Mouse (Mus musculus): Measurements from ENCODE around the gene Unc13c. TPM values are rescaled to one million over a fixed set of nuclear protein-coding genes. Genes with fewer than 3 reads are reported as not detected.

Unc13c gene
- polyA plus RNA-seq, 1 experiment from 2014 or later, result 0.24 TPM

GRCm38 (mm10) chr9:73806681-73807080, 162.1 kb downstream of the Unc13c start:
- DNase-seq (ENCODE audit: low spot score) (no peak), ATAC-seq (replicated peaks; ENCODE audit: low FRiP score, low TSS enrichment, low read depth) (no peak)
- H3K9me3 ChIP-seq (ENCODE audit: control insufficient read depth, low read length), result no peaks in the 10 kb centered on the region
- WGBS, result 83% methylated on average over 4 of the region's 4 CpGs
- H3K4me2 ChIP-seq (ENCODE audit: low read length), result no peak overlapping the region
- no peak overlapping the region for H3K4me3 ChIP-seq (ENCODE audit: low read depth, low read length)
- no peak overlapping the region for H3K9ac ChIP-seq (ENCODE audit: low read length)
- no peaks in the 10 kb centered on the region for H3K4me1 ChIP-seq (replicated peaks; ENCODE audit: control insufficient read depth, insufficient read depth, low read length)
- no peaks in the 10 kb centered on the region for H3K27me3 ChIP-seq (replicated peaks; ENCODE audit: control insufficient read depth, insufficient read depth, low read length)
- no peaks in the 10 kb centered on the region for H3K36me3 ChIP-seq (ENCODE audit: control insufficient read depth, insufficient read depth, low read length)
- no peak overlapping the region for H3K27ac ChIP-seq (ENCODE audit: low read depth)

- Histone ChIP-seq H3K4me2 (ENCODE audit: low read length) (no peak overlapping the region), H3K4me3 (ENCODE audit: low read depth, low read length) (no peak overlapping the region), H3K9ac (ENCODE audit: low read length) (no peak overlapping the region), H3K27ac (ENCODE audit: low read depth) (no peak overlapping the region), H3K4me1 (replicated peaks; ENCODE audit: control insufficient read depth, insufficient read depth, low read length) (no peaks in the 10 kb centered on the region), H3K27me3 (replicated peaks; ENCODE audit: control insufficient read depth, insufficient read depth, low read length) (no peaks in the 10 kb centered on the region), H3K36me3 (ENCODE audit: control insufficient read depth, insufficient read depth, low read length) (no peaks in the 10 kb centered on the region), H3K9me3 (ENCODE audit: control insufficient read depth, low read length) (no peaks in the 10 kb centered on the region)
- DNase-seq (ENCODE audit: low spot score) (no peak), ATAC-seq (replicated peaks; ENCODE audit: low FRiP score, low TSS enrichment, low read depth) (no peak)
- 76% methylated on average over 4 of the region's 4 CpGs for WGBS
Observed at GRCm38 (mm10) chr9:73774616-73775015, 194.2 kb downstream of the Unc13c start.

GRCm38 (mm10) chr9:73755185-73755584, 213.6 kb downstream of the Unc13c start:
- Histone ChIP-seq H3K4me1 (replicated peaks; ENCODE audit: control insufficient read depth, insufficient read depth, low read length) (no peaks in the 10 kb centered on the region), H3K9me3 (ENCODE audit: control insufficient read depth, low read length) (no peaks in the 10 kb centered on the region), H3K27ac (ENCODE audit: low read depth) (no peak overlapping the region), H3K27me3 (replicated peaks; ENCODE audit: control insufficient read depth, insufficient read depth, low read length) (no peaks in the 10 kb centered on the region), H3K9ac (ENCODE audit: low read length) (no peak overlapping the region), H3K36me3 (ENCODE audit: control insufficient read depth, insufficient read depth, low read length) (no peaks in the 10 kb centered on the region), H3K4me3 (ENCODE audit: low read depth, low read length) (no peak overlapping the region), H3K4me2 (ENCODE audit: low read length) (no peak overlapping the region)
- DNase-seq (ENCODE audit: low spot score) (no peak), ATAC-seq (replicated peaks; ENCODE audit: low FRiP score, low TSS enrichment, low read depth) (no peak)
- WGBS, result 76% methylated on average over 2 of the region's 2 CpGs

DNA sequence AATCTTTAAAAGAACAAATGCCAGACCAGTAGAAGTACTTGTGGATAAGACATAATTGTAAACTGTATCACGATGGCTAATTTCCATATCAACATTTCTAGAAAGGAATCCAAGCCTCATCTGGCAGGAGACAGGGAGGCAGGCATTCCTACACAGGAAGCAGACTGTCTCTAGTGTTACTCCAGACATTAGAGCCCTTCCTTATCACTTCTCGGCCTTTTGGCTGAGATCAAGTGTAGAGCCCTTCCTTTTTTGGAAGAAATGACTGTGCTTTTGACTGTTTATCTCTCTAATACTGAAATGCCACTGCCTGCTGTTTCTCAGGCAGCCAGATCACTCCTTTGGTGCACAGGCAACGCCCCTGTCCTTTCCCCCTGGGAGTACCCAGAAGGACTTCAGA, 215.3 kb downstream of the Unc13c start:
- Histone ChIP-seq H3K27me3 (replicated peaks; ENCODE audit: control insufficient read depth, insufficient read depth, low read length) (no peaks in the 10 kb centered on the region), H3K4me1 (replicated peaks; ENCODE audit: control insufficient read depth, insufficient read depth, low read length) (no peaks in the 10 kb centered on the region), H3K9ac (ENCODE audit: low read length) (no peak overlapping the region), H3K36me3 (ENCODE audit: control insufficient read depth, insufficient read depth, low read length) (no peaks in the 10 kb centered on the region), H3K4me2 (ENCODE audit: low read length) (no peak overlapping the region), H3K27ac (ENCODE audit: low read depth) (no peak overlapping the region), H3K4me3 (ENCODE audit: low read depth, low read length) (no peak overlapping the region), H3K9me3 (ENCODE audit: control insufficient read depth, low read length) (no peaks in the 10 kb centered on the region)
- ATAC-seq (replicated peaks; ENCODE audit: low FRiP score, low TSS enrichment, low read depth), result no peak
- WGBS, result 21% methylated on average over 3 of the region's 3 CpGs
- DNase-seq (ENCODE audit: low spot score), result no peak

DNA sequence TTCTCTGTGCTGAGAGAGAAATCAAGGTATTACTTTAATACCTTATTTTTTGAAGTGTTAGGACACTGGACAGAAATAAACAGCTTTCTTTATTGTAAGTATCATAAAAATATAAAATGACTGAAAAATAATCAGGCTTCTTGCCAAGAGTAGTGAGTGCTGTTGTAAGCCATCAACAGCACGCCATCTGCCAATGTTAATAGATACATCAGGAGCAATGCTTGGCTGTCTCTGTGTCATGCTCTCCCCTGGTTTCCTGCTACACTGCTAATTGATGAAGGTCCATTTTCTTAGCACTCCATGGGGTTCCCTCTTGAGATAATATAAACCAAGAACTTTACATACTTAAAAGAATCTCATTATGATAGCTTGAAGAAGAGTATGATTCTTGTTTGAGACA, 217.4 kb downstream of the Unc13c start:
- H3K9ac ChIP-seq (ENCODE audit: low read length), result no peak overlapping the region
- ATAC-seq (replicated peaks; ENCODE audit: low FRiP score, low TSS enrichment, low read depth) (no peak), DNase-seq (ENCODE audit: low spot score) (no peak)
- no peak overlapping the region for H3K4me2 ChIP-seq (ENCODE audit: low read length)
- no peak overlapping the region for H3K27ac ChIP-seq (ENCODE audit: low read depth)
- no peaks in the 10 kb centered on the region for H3K27me3 ChIP-seq (replicated peaks; ENCODE audit: control insufficient read depth, insufficient read depth, low read length)
- no peaks in the 10 kb centered on the region for H3K4me1 ChIP-seq (replicated peaks; ENCODE audit: control insufficient read depth, insufficient read depth, low read length)
- no peak overlapping the region for H3K4me3 ChIP-seq (ENCODE audit: low read depth, low read length)
- H3K36me3 ChIP-seq (ENCODE audit: control insufficient read depth, insufficient read depth, low read length), result no peaks in the 10 kb centered on the region
- H3K9me3 ChIP-seq (ENCODE audit: control insufficient read depth, low read length), result no peaks in the 10 kb centered on the region
- WGBS, result 75% methylated on average over 1 of the region's 1 CpGs

DNA sequence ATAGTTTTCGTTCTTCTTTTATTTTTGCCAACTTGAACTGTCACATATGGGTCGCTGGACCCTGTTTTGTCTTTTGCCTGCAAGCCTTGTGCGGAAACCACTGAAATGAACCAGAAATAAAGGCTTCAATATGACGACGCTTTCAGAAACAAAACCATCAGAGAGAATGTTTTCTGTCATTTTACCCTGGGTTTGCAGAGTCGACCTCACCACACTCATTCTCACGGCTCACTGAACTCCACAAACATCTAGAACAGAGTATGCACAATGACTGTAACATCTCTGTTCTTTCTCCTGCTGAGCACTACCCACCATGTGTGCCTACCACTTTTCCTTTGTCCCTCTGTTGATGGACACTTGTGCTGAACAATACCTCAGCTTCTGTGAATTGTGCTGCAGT, 234.3 kb downstream of the Unc13c start:
- H3K27me3 ChIP-seq (replicated peaks; ENCODE audit: control insufficient read depth, insufficient read depth, low read length), result no peaks in the 10 kb centered on the region
- H3K4me3 ChIP-seq (ENCODE audit: low read depth, low read length), result no peak overlapping the region
- no peaks in the 10 kb centered on the region for H3K9me3 ChIP-seq (ENCODE audit: control insufficient read depth, low read length)
- ATAC-seq (replicated peaks; ENCODE audit: low FRiP score, low TSS enrichment, low read depth) (no peak), DNase-seq (ENCODE audit: low spot score) (no peak)
- H3K27ac ChIP-seq (ENCODE audit: low read depth), result no peak overlapping the region
- H3K9ac ChIP-seq (ENCODE audit: low read length), result no peak overlapping the region
- H3K4me1 ChIP-seq (replicated peaks; ENCODE audit: control insufficient read depth, insufficient read depth, low read length), result no peaks in the 10 kb centered on the region
- no peak overlapping the region for H3K4me2 ChIP-seq (ENCODE audit: low read length)
- H3K36me3 ChIP-seq (ENCODE audit: control insufficient read depth, insufficient read depth, low read length), result no peaks in the 10 kb centered on the region
- 75% methylated on average over 7 of the region's 7 CpGs for WGBS

GRCm38 (mm10) chr9:73725717-73726662, 242.8 kb downstream of the Unc13c start:
- Histone ChIP-seq H3K4me3 (ENCODE audit: low read depth, low read length) (no peak overlapping the region), H3K27ac (ENCODE audit: low read depth) (no peak overlapping the region), H3K36me3 (ENCODE audit: control insufficient read depth, insufficient read depth, low read length) (no peaks in the 10 kb centered on the region), H3K9me3 (ENCODE audit: control insufficient read depth, low read length) (no peaks in the 10 kb centered on the region), H3K9ac (ENCODE audit: low read length) (no peak overlapping the region), H3K4me1 (replicated peaks; ENCODE audit: control insufficient read depth, insufficient read depth, low read length) (no peaks in the 10 kb centered on the region), H3K4me2 (ENCODE audit: low read length) (no peak overlapping the region), H3K27me3 (replicated peaks; ENCODE audit: control insufficient read depth, insufficient read depth, low read length) (no peaks in the 10 kb centered on the region)
- DNase-seq (ENCODE audit: low spot score) (no peak), ATAC-seq (replicated peaks; ENCODE audit: low FRiP score, low TSS enrichment, low read depth) (no peak)
- 70% methylated on average over 6 of the region's 6 CpGs for WGBS

GRCm38 (mm10) chr9:73724776-73725175, 244.0 kb downstream of the Unc13c start:
- no peak for DNase-seq (ENCODE audit: low spot score)
- Histone ChIP-seq H3K4me3 (ENCODE audit: low read depth, low read length) (no peak overlapping the region), H3K27ac (ENCODE audit: low read depth) (no peak overlapping the region), H3K4me2 (ENCODE audit: low read length) (no peak overlapping the region), H3K27me3 (replicated peaks; ENCODE audit: control insufficient read depth, insufficient read depth, low read length) (no peaks in the 10 kb centered on the region), H3K36me3 (ENCODE audit: control insufficient read depth, insufficient read depth, low read length) (no peaks in the 10 kb centered on the region), H3K9me3 (ENCODE audit: control insufficient read depth, low read length) (no peaks in the 10 kb centered on the region), H3K4me1 (replicated peaks; ENCODE audit: control insufficient read depth, insufficient read depth, low read length) (no peaks in the 10 kb centered on the region), H3K9ac (ENCODE audit: low read length) (no peak overlapping the region)
- WGBS, result 86% methylated on average over 4 of the region's 4 CpGs
- ATAC-seq (replicated peaks; ENCODE audit: low FRiP score, low TSS enrichment, low read depth), result no peak

GRCm38 (mm10) chr9:73713508-73713907, 255.3 kb downstream of the Unc13c start:
- Histone ChIP-seq H3K36me3 (ENCODE audit: control insufficient read depth, insufficient read depth, low read length) (no peaks in the 10 kb centered on the region), H3K4me2 (ENCODE audit: low read length) (no peak overlapping the region), H3K27ac (ENCODE audit: low read depth) (no peak overlapping the region), H3K27me3 (replicated peaks; ENCODE audit: control insufficient read depth, insufficient read depth, low read length) (no peaks in the 10 kb centered on the region), H3K9me3 (ENCODE audit: control insufficient read depth, low read length) (no peaks in the 10 kb centered on the region), H3K4me3 (ENCODE audit: low read depth, low read length) (no peak overlapping the region), H3K4me1 (replicated peaks; ENCODE audit: control insufficient read depth, insufficient read depth, low read length) (no peaks in the 10 kb centered on the region), H3K9ac (ENCODE audit: low read length) (no peak overlapping the region)
- 54% methylated on average over 4 of the region's 4 CpGs for WGBS
- DNase-seq (ENCODE audit: low spot score), result no peak
- ATAC-seq (replicated peaks; ENCODE audit: low FRiP score, low TSS enrichment, low read depth), result no peak
